Mouse (Mus musculus) lung, adult 2 months (tissue): Measurements from ENCODE around the gene Col10a1. TPM values are rescaled to one million over a fixed set of nuclear protein-coding genes. Genes with fewer than 3 reads are reported as not detected.
"Not testable (repeated sequence)": the region's sequence is repeated elsewhere in the genome, so short reads cannot be mapped to it uniquely, and the experiment has no call there.

ENCODE experiments used
- DNase-seq: peaks from one replicate; pipeline ENCODE4 v3.0.0; 2022
- H3K4me1 ChIP-seq: fragments of 200-500 bp; 2 replicates; pipeline ENCODE4 v1.6.1; 2011; ENCODE audit warnings: low read length; ENCODE audit not compliant: control insufficient read depth, insufficient read depth
- H3K4me3 ChIP-seq: fragments of 200-500 bp; replicated peaks from 2 replicates; pipeline ENCODE3; 2011; ENCODE audit warnings: low read depth, mild to moderate bottlenecking, control low read depth, low read length; ENCODE audit errors: extremely low read depth
- CTCF ChIP-seq: fragments of 200-500 bp; IDR thresholded peaks from 2 replicates; pipeline ENCODE4 v1.5.1; 2011; ENCODE audit warnings: mild to moderate bottlenecking, low read length, control low read depth; ENCODE audit not compliant: insufficient read depth
- POLR2A ChIP-seq: fragments of 200-500 bp; IDR thresholded peaks from 2 replicates; pipeline ENCODE4 v1.6.1; 2011; ENCODE audit warnings: low read depth, mild to moderate bottlenecking, control low read depth, low read length, borderline replicate concordance; ENCODE audit errors: extremely low read depth
- WGBS: fragments of 180-500 bp; shearing (Covaris S2); methylation state at CpG from one replicate; pipeline ENCODE4 v1.1.7; 2018; 5-methylcytosine and 5-hydroxymethylcytosine counted together
- polyA plus RNA-seq: library from polyadenylated mRNA; depleted of rRNA; stranded (reverse); fragments of >200 nt; gene quantifications from 2 replicates; pipeline ENCODE4 v1.2.3, GENCODE M21; 2012; rRNA removed

Col10a1 gene
- polyA plus RNA-seq, 1 experiment, result 0.83 TPM

- no peaks in the 10 kb centered on the region for H3K4me1 ChIP-seq
- no peak for DNase-seq
- TF ChIP-seq POLR2A (no peak), CTCF (peak; percentile 43; the same call in 1 of the 2 replicates)
- no peak overlapping the region for H3K4me3 ChIP-seq
Observed at GRCm38 (mm10) chr10:34431783-34432182, 42.0 kb downstream of the Col10a1 start.

- H3K4me3 ChIP-seq, H3K4me1 ChIP-seq, DNase-seq: not testable (repeated sequence)
- 90% methylated on average over 6 of the region's 14 CpGs for WGBS
Observed at GRCm38 (mm10) chr10:34434191-34434590, 44.4 kb downstream of the Col10a1 start.

Other genes starting within 250 kb of the Col10a1 start
- gene Dse, start 182.3 kb upstream of the Col10a1 start, polyA plus RNA-seq, result 12.4 and 16.2 TPM in 2 replicates
- 26.3 and 33.6 TPM in 2 replicates for gene Tspyl1, start 107.8 kb upstream of the Col10a1 start, polyA plus RNA-seq
- 7.2 and 13.0 TPM in 2 replicates for gene Tspyl4, start 92.5 kb upstream of the Col10a1 start, polyA plus RNA-seq
- gene Nt5dc1, start 28.6 kb downstream of the Col10a1 start, polyA plus RNA-seq, result 6.5 and 6.6 TPM in 2 replicates
- 0.80 and 1.5 TPM in 2 replicates for gene Frk, start 93.4 kb downstream of the Col10a1 start, polyA plus RNA-seq